Mouse (Mus musculus): Measurements from ENCODE around the gene Per1.
A peak's percentile ranks its signal among the peaks of the same experiment; 100 is the strongest.

The Per1 gene

DNA sequence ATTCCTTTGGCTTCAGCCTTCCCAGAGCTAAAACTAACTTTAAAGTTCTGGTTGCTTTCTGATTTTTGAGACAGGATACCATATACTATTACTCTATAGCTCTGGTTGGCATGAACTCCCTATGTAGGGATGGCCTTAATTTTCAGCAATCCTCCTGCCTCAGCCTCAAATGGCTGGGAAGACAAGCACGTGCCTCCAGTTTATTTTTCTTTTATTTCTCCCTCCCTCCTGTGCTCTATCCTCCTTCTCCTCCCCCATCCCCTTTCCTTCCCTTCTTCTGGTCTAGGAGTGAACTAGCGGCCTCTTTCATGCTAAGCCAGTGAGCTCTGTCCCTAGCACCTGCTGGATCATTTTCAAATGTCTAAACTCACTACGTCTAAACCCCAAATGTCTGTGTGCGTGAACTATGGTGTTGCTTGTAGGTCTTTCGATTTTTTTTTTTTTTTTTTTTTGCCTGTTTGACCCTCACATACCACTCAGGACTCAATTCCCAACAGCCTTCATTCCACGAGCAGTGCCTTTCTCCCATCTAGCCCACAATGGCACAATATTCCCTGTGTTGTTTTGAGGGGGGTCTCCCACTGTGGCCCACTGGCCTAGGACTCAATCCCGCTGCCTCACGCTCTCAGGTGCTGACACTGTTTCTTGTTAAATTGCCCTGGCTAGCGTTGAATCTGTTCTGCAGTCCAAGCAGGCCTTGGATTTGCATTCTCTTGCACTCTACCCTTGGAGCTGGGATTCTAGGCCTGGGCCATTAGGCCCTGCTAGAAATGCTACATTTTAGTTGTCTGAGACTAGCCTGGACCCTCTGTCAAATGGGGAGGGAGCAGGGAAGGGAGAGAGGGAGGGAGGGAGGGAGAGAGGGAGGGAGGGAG is 30.5 kb upstream of the Per1 start:
- DNase-seq (ENCODE audit: low read depth, low spot score), result no peak

- no peak for DNase-seq (ENCODE audit: low read depth, low spot score)
Observed at GRCm38 (mm10) chr11:69065394-69065925, 29.6 kb upstream of the Per1 start.

DNA sequence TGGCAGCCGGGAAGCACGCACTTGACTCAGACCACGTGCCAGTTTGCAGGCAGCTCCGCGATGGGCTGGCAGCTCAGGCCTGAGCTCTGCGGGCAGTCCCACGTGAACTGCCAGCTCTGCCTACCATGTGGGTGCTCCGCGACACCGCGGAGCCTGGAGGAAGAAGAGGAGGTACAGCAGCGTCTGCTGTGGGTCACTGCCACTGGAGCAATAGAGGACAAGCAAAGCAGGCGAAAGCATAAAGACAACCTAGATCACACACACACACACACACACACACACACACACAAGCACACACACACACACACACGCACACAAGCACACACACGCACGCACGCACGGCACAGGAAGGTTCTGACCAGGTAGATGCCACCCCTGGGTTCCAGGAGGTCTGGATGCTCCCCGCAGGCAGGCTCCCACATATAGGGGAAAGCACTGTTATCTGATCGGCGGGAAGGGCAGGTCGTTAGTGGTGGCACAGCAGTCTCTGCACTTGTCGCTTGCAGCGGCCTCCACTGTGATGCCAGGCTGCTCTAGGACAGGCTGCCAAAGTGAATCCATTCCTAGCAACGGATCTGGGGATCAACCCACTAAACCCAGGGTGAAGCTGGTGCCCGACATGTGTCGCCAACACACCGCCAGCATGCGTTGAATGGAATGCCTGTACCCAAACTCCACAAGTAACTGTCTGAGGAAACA is 28.7 kb upstream of the Per1 start:
- no peak for DNase-seq (ENCODE audit: low read depth, low spot score)

DNA sequence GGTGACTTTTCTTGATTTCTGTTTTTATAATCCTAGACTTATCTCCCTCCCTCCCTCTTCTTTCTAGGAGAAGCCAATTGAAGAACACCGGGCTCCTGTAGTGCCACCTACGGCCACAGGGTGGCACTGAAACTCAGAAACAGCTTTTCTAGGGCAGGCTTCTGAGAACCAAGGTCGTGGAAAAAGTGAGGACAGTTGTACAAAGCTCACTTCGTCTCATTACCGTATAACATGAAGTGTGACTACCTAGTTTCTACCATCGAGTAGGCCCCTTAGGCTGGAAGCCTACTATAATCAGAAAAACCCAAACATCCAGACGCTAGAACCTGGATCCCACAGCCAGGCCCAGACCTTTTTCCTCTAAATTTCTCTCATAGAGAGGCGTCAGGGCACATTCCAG is 28.1 kb upstream of the Per1 start:
- no peak for DNase-seq (ENCODE audit: low read depth, low spot score)

- no peak for DNase-seq (ENCODE audit: low read depth, low spot score)
Observed at GRCm38 (mm10) chr11:69067601-69068000, 27.4 kb upstream of the Per1 start.

- DNase-seq (ENCODE audit: low read depth, low spot score), result no peak
Observed at GRCm38 (mm10) chr11:69070093-69070492, 24.9 kb upstream of the Per1 start.

DNA sequence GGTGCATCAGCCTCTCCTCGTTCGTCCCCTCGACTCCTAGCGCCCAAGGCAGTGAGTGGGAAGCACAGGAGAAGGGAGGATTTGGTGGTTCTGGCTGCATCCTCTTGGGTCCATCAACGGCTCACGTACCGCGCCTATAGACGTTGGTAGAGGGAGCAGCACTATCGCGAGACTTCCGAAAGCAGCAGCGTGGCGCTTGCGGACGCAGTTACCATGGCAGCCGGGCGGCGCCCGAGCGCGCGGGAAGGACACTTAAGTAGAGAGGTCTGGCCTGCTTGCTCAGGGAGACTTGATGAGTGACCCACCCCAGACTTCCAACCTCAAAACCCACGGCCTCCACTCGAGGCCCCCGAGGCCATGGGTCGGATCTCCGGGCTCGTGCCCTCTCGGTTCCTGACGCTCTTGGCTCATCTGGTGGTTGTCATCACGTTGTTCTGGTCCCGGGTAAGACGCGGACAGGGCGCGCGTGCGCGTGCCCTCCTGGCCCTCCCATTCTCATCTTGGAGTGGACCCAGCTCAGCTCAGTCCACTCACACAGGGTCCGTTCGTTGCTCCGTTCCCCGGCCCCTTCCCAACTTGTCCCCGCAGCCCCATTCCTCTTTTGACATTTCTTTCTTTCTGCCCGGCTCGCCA is 24.3 kb upstream of the Per1 start, which contains the start of gene Tmem107:
Gene Tmem107 (plus strand): TSS at position 217 of the 633 bp plus-strand sequence.
- DNase-seq (ENCODE audit: low read depth, low spot score), result peak; percentile 81

DNA sequence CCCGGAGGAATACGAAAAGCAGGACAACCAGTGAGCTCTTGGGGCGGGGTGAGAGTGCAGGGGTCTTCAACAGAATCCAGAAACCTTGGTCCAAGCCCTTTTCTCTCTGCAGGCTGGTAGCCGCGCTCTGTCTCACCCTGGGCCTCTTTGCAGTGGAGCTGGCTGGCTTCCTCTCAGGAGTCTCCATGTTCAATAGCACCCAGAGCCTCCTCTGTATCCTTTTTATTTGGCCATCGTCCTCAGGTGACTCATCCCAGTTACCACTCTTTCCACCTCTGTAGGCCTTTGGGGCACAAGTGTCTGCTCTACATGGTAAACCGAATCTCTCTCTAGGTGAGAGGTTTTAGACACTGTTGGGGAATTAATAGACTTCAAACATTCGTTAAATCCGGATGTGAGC is 23.8 kb upstream of the Per1 start:
- DNase-seq (ENCODE audit: low read depth, low spot score), result no peak

GRCm38 (mm10) chr11:69072234-69072633 is 22.8 kb upstream of the Per1 start:
- no peak for DNase-seq (ENCODE audit: low read depth, low spot score)

- DNase-seq (ENCODE audit: low read depth, low spot score), result no peak
Observed at GRCm38 (mm10) chr11:69072666-69073064, 22.4 kb upstream of the Per1 start.

- peak; percentile 87 for DNase-seq (ENCODE audit: low read depth, low spot score)
Observed at GRCm38 (mm10) chr11:69073065-69073888, 21.7 kb upstream of the Per1 start.

DNA sequence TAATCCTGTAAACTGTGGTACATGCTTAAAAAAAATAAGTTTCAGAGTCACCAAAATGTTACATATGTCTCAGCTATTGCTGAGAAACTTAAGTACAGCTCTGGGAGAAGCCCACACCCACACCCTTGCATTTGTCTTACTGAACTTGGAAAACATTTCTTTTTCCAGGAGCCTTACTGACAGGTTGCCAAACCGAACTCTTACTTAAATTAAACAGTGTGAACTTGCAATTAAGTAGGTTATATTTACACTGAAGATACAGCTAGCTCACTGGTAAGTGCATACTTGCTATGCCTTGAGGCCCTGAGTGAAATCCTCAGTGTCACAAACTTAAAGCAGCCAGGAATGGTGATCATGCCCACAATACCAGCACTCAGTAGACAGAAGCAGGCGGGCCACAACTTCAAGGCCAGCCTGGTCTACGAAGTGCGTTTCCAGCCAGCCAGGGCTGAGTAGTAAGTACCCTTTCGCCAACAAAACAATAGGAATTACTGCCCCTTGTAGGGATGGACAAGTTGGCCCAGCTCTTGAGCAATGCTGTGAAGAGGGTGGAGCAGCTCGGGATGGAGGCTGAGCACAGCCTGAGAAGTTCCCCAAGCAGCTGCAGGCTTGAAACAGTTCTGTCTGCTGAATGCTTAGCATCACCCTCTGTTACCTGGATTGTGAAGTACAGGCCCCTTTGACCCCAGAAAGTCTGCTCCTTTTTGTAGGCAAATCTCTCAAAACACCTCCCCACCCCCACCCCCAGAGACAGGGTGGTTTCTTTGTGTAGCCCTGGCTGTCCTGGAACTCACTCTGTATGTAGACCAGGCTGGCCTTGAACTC is 20.9 kb upstream of the Per1 start:
- DNase-seq (ENCODE audit: low read depth, low spot score), result no peak

GRCm38 (mm10) chr11:69074776-69075069 is 20.3 kb upstream of the Per1 start:
- DNase-seq (ENCODE audit: low read depth, low spot score), result no peak

GRCm38 (mm10) chr11:69075764-69076479 is 19.1 kb upstream of the Per1 start:
- DNase-seq (ENCODE audit: low read depth, low spot score), result no peak

GRCm38 (mm10) chr11:69076572-69076971 is 18.4 kb upstream of the Per1 start:
- DNase-seq (ENCODE audit: low read depth, low spot score), result no peak

DNA sequence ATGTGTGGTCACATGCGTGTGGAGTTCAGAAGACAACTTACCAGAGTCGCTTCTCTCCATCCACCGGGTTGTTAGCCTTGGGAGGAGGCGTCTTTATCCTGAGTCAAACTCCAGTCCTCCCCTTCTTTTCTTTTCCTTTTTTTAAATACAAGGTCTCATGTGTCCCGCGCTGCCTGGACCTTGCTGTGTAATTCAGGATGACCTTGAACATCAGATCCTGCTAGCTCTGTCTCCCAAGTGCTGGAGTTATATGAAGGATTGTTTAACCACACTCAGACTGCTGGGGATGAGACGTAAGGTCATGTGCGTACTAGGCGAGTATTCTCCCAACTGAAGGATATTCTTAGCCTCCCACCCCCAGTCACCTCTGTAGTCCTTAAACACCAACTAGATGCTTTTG is 17.7 kb upstream of the Per1 start:
- no peak for DNase-seq (ENCODE audit: low read depth, low spot score)

GRCm38 (mm10) chr11:69078041-69078440 is 17.0 kb upstream of the Per1 start:
- no peak for DNase-seq (ENCODE audit: low read depth, low spot score)

DNA sequence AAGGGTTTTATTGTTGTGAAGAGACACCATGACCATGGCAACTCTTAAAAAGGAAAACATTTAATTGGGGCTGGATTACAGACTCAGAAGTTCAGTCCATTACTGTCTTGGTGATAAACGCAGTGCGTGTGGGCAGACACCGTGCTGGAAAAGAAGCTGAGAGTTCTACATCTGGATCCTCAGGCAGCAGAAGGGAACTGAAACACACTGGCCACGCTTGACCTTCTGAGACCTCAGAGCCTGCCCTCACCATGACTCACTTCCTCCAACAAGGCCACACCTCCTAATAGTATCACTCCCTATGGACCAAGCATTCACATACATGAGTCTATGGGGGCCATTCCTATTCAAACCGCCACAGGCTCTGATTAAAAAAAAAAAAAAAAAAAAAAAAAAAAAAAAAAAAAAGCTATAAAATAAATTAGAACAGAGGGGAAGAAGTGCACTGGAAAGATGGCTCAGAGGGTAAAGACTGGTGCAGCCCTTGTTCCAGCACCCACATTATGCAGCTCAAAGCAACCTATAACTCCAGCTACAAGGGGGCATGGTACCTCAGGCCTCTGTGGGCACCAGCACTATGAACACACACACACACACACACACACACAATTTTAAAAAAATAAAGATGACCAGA is 16.1 kb upstream of the Per1 start:
- DNase-seq (ENCODE audit: low read depth, low spot score), result no peak

GRCm38 (mm10) chr11:69080102-69080854 is 14.7 kb upstream of the Per1 start:
- no peak for DNase-seq (ENCODE audit: low read depth, low spot score)
